Mouse (Mus musculus) olfactory bulb, adult 2 months (tissue): ENCODE data around the gene Lrig2. TPM values are rescaled to one million over a fixed set of nuclear protein-coding genes. Genes with fewer than 3 reads are reported as not detected.

Experiments
- H3K27ac ChIP-seq: fragments of 200-500 bp; 2 replicates; pipeline ENCODE4 v1.5.1; 2012; ENCODE audit warnings: low read depth, low read length; ENCODE audit not compliant: insufficient read depth
- H3K4me1 ChIP-seq: fragments of 200-500 bp; 2 replicates; pipeline ENCODE4 v1.6.1; 2012; ENCODE audit warnings: low read length; ENCODE audit not compliant: control insufficient read depth, insufficient read depth
- H3K4me3 ChIP-seq: fragments of 200-500 bp; 2 replicates; pipeline ENCODE4 v1.5.1; 2012; ENCODE audit warnings: mild to moderate bottlenecking, low read depth, low read length, moderate library complexity; ENCODE audit not compliant: insufficient read depth
- CTCF ChIP-seq: fragments of 200-500 bp; IDR thresholded peaks from 2 replicates; pipeline ENCODE4 v1.5.1; 2012; ENCODE audit warnings: low read depth, mild to moderate bottlenecking, low read length, moderate library complexity; ENCODE audit not compliant: insufficient read depth
- POLR2A ChIP-seq: fragments of 200-500 bp; IDR thresholded peaks from 2 replicates; pipeline ENCODE4 v1.6.1; 2012; ENCODE audit warnings: mild to moderate bottlenecking, low read depth, low read length, moderate library complexity; ENCODE audit not compliant: insufficient read depth
- WGBS: fragments of 180-500 bp; shearing (Covaris S2); methylation state at CpG from one replicate; pipeline ENCODE4 v1.1.7; 2018; 5-methylcytosine and 5-hydroxymethylcytosine counted together
- polyA plus RNA-seq: library from polyadenylated mRNA; stranded (reverse); fragments of >200 nt; gene quantifications from 2 replicates; pipeline ENCODE4 v1.2.4, GENCODE M21; 2012; ENCODE audit warnings: low replicate concordance; ENCODE audit not compliant: missing spikeins, insufficient read depth, insufficient read length

Gene Lrig2
- polyA plus RNA-seq, 1 experiment: not detected

GRCm38 (mm10) chr3:104518411-104518810 lies 6.7 kb upstream of the Lrig2 start:
- Histone ChIP-seq H3K4me3 (no peak overlapping the region), H3K27ac (no peak overlapping the region), H3K4me1 (no peaks in the 10 kb centered on the region)
- TF ChIP-seq CTCF (no peak), POLR2A (no peak)
- 90% methylated on average over 3 of the region's 3 CpGs for WGBS

GRCm38 (mm10) chr3:104517161-104517560 lies 5.4 kb upstream of the Lrig2 start:
- 93% methylated on average over 5 of the region's 5 CpGs for WGBS
- H3K27ac ChIP-seq: no peak overlapping the region
- no peak for TF ChIP-seq POLR2A
- TF ChIP-seq CTCF: no peak
- no peak overlapping the region for H3K4me3 ChIP-seq
- 0 out of 2 replicates have a peak, but pooled peaks cover 2% of the 10 kb centered on the region for H3K4me1 ChIP-seq

GRCm38 (mm10) chr3:104514510-104514909 lies 2.8 kb upstream of the Lrig2 start:
- Histone ChIP-seq H3K4me3 (no peak overlapping the region), H3K27ac (no peak overlapping the region), H3K4me1 (0 out of 2 replicates have a peak, but pooled peaks cover 2% of the 10 kb centered on the region)
- 93% methylated on average over 2 of the region's 2 CpGs for WGBS
- TF ChIP-seq POLR2A: no peak
- no peak for TF ChIP-seq CTCF

- H3K27ac ChIP-seq: peak overlapping the region; percentile 84
- TF ChIP-seq POLR2A: no peak
- TF ChIP-seq CTCF: no peak
- 22% methylated on average over 5 of the region's 5 CpGs for WGBS
- H3K4me1 ChIP-seq: 0 out of 2 replicates have a peak, but pooled peaks cover 2% of the 10 kb centered on the region
- H3K4me3 ChIP-seq: peak overlapping the region; percentile 69
These were observed 668 bp upstream of the Lrig2 start for GRCm38 (mm10) chr3:104512424-104512748.

GRCm38 (mm10) chr3:104510771-104511429 lies 818 bp downstream of the Lrig2 start:
- peaks cover 5% of the 10 kb centered on the region for H3K4me1 ChIP-seq
- WGBS: 0% methylated on average over 14 of the region's 14 CpGs
- H3K4me3 ChIP-seq: peak overlapping the region; percentile 87
- no peak for TF ChIP-seq POLR2A
- no peak for TF ChIP-seq CTCF
- peak overlapping the region; percentile 96 for H3K27ac ChIP-seq

GRCm38 (mm10) chr3:104501648-104502047 lies 10.1 kb downstream of the Lrig2 start:
- TF ChIP-seq POLR2A: no peak
- TF ChIP-seq CTCF: no peak
- no peak overlapping the region for H3K27ac ChIP-seq
- H3K4me1 ChIP-seq: peaks cover 6% of the 10 kb centered on the region
- no peak overlapping the region for H3K4me3 ChIP-seq
- 82% methylated on average over 2 of the region's 2 CpGs for WGBS

GRCm38 (mm10) chr3:104500881-104501280 lies 10.8 kb downstream of the Lrig2 start:
- TF ChIP-seq POLR2A (no peak), CTCF (no peak)
- no peak overlapping the region for H3K27ac ChIP-seq
- 68% methylated on average over 2 of the region's 2 CpGs for WGBS
- peaks cover 3% of the 10 kb centered on the region for H3K4me1 ChIP-seq
- H3K4me3 ChIP-seq: no peak overlapping the region

- Histone ChIP-seq H3K27ac (no peak overlapping the region), H3K4me1 (no peaks in the 10 kb centered on the region), H3K4me3 (no peak overlapping the region)
- WGBS: 74% methylated on average over 4 of the region's 4 CpGs
- TF ChIP-seq POLR2A: no peak
- TF ChIP-seq CTCF: no peak
These were observed 15.5 kb downstream of the Lrig2 start for GRCm38 (mm10) chr3:104496176-104496575.

- Histone ChIP-seq H3K4me3 (no peak overlapping the region), H3K27ac (no peak overlapping the region), H3K4me1 (no peaks in the 10 kb centered on the region)
- 56% methylated on average over 1 of the region's 1 CpGs for WGBS
- no peak for TF ChIP-seq POLR2A
- TF ChIP-seq CTCF: no peak
These were observed 30.6 kb downstream of the Lrig2 start for GRCm38 (mm10) chr3:104480946-104481719.

GRCm38 (mm10) chr3:104478056-104478455 lies 33.7 kb downstream of the Lrig2 start:
- Histone ChIP-seq H3K4me1 (no peaks in the 10 kb centered on the region), H3K27ac (no peak overlapping the region), H3K4me3 (no peak overlapping the region)
- TF ChIP-seq CTCF: no peak
- 96% methylated on average over 1 of the region's 1 CpGs for WGBS
